Mouse (Mus musculus) ES-E14 (cell line): ENCODE measurements around the gene Olfr141. TPM values are rescaled to one million over a fixed set of nuclear protein-coding genes. Genes with fewer than 3 reads are reported as not detected.

ENCODE experiments used
- DNase-seq: peaks from one replicate; pipeline ENCODE4 v3.0.0-alpha.2; 2013; ENCODE audit warnings: low read depth, low spot score
- H3K27ac ChIP-seq: 2 replicates; pipeline ENCODE4 v1.5.1; 2012; ENCODE audit warnings: low read depth, mild to moderate bottlenecking, low read length, moderate library complexity, mixed read lengths; ENCODE audit not compliant: poor library complexity, insufficient read depth, severe bottlenecking
- H3K36me3 ChIP-seq: 2 replicates; pipeline ENCODE4 v1.6.1; 2012; ENCODE audit warnings: mild to moderate bottlenecking, low read length, moderate library complexity, mixed read lengths; ENCODE audit not compliant: control insufficient read depth, poor library complexity, insufficient read depth, severe bottlenecking
- H3K4me1 ChIP-seq, 2 experiments: fragments of 150-350 bp in 1 of 2; sonication (generic) in 1 of 2; 2 replicates each; pipeline ENCODE4 v1.6.1; 2012; ENCODE audit warnings: low read length in 2 of 2, mild to moderate bottlenecking in 1 of 2, mixed read lengths in 1 of 2; ENCODE audit not compliant: control insufficient read depth in 2 of 2, insufficient read depth in 2 of 2, poor library complexity in 1 of 2
- H3K4me3 ChIP-seq, 2 experiments: fragments of 150-350 bp in 1 of 2; sonication (generic) in 1 of 2; 2 replicates each; pipeline ENCODE4 v1.5.1; 2012; ENCODE audit warnings: low read length in 2 of 2, low read depth in 1 of 2, mild to moderate bottlenecking in 1 of 2, mixed read lengths in 1 of 2; ENCODE audit not compliant: insufficient read depth in 1 of 2, poor library complexity in 1 of 2, severe bottlenecking in 1 of 2
- H3K9ac ChIP-seq: 2 replicates; pipeline ENCODE4 v1.6.1; 2012; ENCODE audit warnings: low read depth, mild to moderate bottlenecking, low read length, mixed read lengths; ENCODE audit not compliant: poor library complexity, insufficient read depth, severe bottlenecking
- H3K9me3 ChIP-seq: fragments of 150-350 bp; sonication (generic); 2 replicates; pipeline ENCODE4 v1.6.1; 2012; ENCODE audit warnings: low read depth, mild to moderate bottlenecking, low read length; ENCODE audit not compliant: control insufficient read depth, insufficient read depth
- CHD2 ChIP-seq: IDR thresholded peaks from 2 replicates; pipeline ENCODE4 v1.6.1; 2014; ENCODE audit warnings: mild to moderate bottlenecking, low read depth, low read length, inconsistent platforms
- HCFC1 ChIP-seq: IDR thresholded peaks from 2 replicates; pipeline ENCODE4 v1.6.1; 2012; ENCODE audit warnings: low read length, inconsistent platforms, borderline replicate concordance; ENCODE audit not compliant: insufficient read depth
- MAFK ChIP-seq: IDR thresholded peaks from 2 replicates; pipeline ENCODE4 v1.6.1; 2014; ENCODE audit warnings: mild to moderate bottlenecking, low read depth, low read length, inconsistent platforms; ENCODE audit not compliant: insufficient read depth
- ZC3H11A ChIP-seq: IDR thresholded peaks from 2 replicates; pipeline ENCODE4 v1.6.1; 2012; ENCODE audit warnings: low read depth, mild to moderate bottlenecking, inconsistent platforms, low read length, borderline replicate concordance
- ZNF384 ChIP-seq: IDR thresholded peaks from 2 replicates; pipeline ENCODE4 v1.6.1; 2012; ENCODE audit warnings: low read depth, low read length, inconsistent platforms
- in situ Hi-C, 2 experiments: fragments of 600-800 bp; cut with MboI; formaldehyde crosslinking; loops; one replicate each; pipeline ENCODE4 v1.15.1; 2025; ENCODE audit warnings: low sequenced_read_pairs in 2 of 2, inconsistent platforms in 1 of 2; ENCODE audit not compliant: unreplicated experiment in 2 of 2
- total RNA-seq: library from RNA; depleted of rRNA; stranded (reverse); fragments of 300-350 nt; gene quantifications from 2 replicates; pipeline ENCODE4 v1.2.3, GENCODE M21; 2012; rRNA removed

The Olfr141 gene
- not detected in 2 replicates for total RNA-seq

- DNase-seq: no peak
- TF ChIP-seq ZNF384: no peak
- TF ChIP-seq HCFC1: no peak
- no peak within 1 kb of the TSS for H3K27ac ChIP-seq
- no peak within 1 kb of the TSS for H3K4me3 ChIP-seq
- in situ Hi-C loops: no loop called here
- no peaks in the 10 kb centered on the region for H3K4me1 ChIP-seq
- no peaks in the 10 kb centered on the region for H3K9me3 ChIP-seq
- no peak within 1 kb of the TSS for H3K9ac ChIP-seq
- no peaks in the 10 kb centered on the region for H3K36me3 ChIP-seq
Measured at GRCm38 (mm10) chr2:86809918-86810317, at the start of gene Olfr141. Olfr141 (minus strand) TSS chr2:86810018.

DNA sequence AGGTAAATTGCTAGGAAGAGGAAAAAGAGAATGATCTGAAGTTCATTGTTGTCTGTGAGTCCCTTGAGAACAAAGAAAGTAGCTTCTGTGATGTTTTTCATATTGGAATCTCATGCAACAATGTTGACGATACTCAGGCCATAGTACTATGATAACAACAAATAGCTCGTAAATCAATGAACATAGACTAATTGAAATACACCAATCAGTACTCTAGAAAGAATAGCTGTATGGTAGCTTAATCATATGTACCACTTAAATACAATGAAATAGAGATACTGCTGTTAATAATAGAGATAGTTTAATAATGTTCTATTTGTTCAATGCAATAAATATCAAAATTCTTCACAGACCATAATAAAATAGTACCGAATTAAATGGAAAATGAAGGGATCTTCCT, 41.8 kb upstream of the Olfr141 start, which contains the start of gene Olfr1095:
Gene Olfr1095 (minus strand): TSS at position 101 of the 400 bp plus-strand sequence.
- Histone ChIP-seq H3K27ac (no peak within 1 kb of the TSS), H3K9ac (no peak within 1 kb of the TSS), H3K4me1 (no peaks in the 10 kb centered on the region), H3K36me3 (no peaks in the 10 kb centered on the region), H3K9me3 (no peaks in the 10 kb centered on the region), H3K4me3 (no peak within 1 kb of the TSS)
- no peak for DNase-seq
- TF ChIP-seq ZNF384: no peak
- no peak for TF ChIP-seq MAFK
- TF ChIP-seq HCFC1: no peak
- TF ChIP-seq ZC3H11A: no peak
- no peak for TF ChIP-seq CHD2
- in situ Hi-C loops: no loop called here

DNA sequence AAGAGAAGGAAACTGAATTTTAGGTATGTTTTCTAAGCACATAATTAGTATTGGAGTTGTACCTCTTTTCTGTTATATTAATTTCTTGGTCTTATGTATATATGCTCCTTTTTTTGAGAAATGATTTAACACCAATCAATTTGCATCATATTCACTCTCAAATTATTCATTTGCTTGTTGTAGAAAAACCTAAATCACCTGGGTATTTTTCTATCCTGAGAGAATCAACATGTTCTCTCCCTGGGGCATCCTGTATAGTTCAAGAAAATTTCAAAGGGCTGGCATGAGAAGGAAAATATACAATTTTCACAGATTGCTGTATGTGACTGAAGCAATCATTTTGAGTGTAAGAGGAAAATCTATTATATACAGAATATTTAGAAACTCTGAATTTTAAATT, 14.5 kb upstream of the Olfr141 start, which contains the start of gene Olfr1094:
Gene Olfr1094 (plus strand): TSS at position 301 of the 400 bp plus-strand sequence.
- H3K4me1 ChIP-seq: no peaks in the 10 kb centered on the region
- H3K36me3 ChIP-seq: no peaks in the 10 kb centered on the region
- in situ Hi-C loops: no loop called here
- no peaks in the 10 kb centered on the region for H3K9me3 ChIP-seq
- DNase-seq: no peak
- no peak within 1 kb of the TSS for H3K9ac ChIP-seq
- H3K27ac ChIP-seq: no peak within 1 kb of the TSS
- H3K4me3 ChIP-seq: no peak within 1 kb of the TSS
- no peak for TF ChIP-seq MAFK
- TF ChIP-seq ZNF384: no peak
- no peak for TF ChIP-seq HCFC1
- TF ChIP-seq ZC3H11A: no peak
- TF ChIP-seq CHD2: no peak

GRCm38 (mm10) chr2:86782179-86782578, 27.6 kb downstream of the Olfr141 start, which contains the start of gene Olfr1093:
Olfr1093 (plus strand) TSS chr2:86782479.
- DNase-seq: no peak
- in situ Hi-C loops: no loop called here
- TF ChIP-seq CHD2 (no peak), MAFK (no peak), HCFC1 (no peak), ZC3H11A (no peak), ZNF384 (no peak)
- Histone ChIP-seq H3K27ac (no peak within 1 kb of the TSS), H3K9ac (no peak within 1 kb of the TSS), H3K9me3 (no peaks in the 10 kb centered on the region), H3K4me1 (no peaks in the 10 kb centered on the region), H3K4me3 (no peak within 1 kb of the TSS), H3K36me3 (no peaks in the 10 kb centered on the region)

GRCm38 (mm10) chr2:86761050-86761449, 48.8 kb downstream of the Olfr141 start:
- Histone ChIP-seq H3K36me3 (no peaks in the 10 kb centered on the region), H3K4me3 (peak overlapping the region; percentile 38 to 62), H3K9ac (no peak overlapping the region), H3K27ac (no peak overlapping the region), H3K9me3 (no peaks in the 10 kb centered on the region), H3K4me1 (no peaks in the 10 kb centered on the region)
- TF ChIP-seq HCFC1: no peak
- TF ChIP-seq ZNF384: no peak
- TF ChIP-seq CHD2: no peak
- TF ChIP-seq MAFK: no peak
- DNase-seq: peak; percentile 6
- in situ Hi-C loops: no loop called here
